ENCODE assay signal across 8 mouse cellular contexts in the genomic region with DNA sequence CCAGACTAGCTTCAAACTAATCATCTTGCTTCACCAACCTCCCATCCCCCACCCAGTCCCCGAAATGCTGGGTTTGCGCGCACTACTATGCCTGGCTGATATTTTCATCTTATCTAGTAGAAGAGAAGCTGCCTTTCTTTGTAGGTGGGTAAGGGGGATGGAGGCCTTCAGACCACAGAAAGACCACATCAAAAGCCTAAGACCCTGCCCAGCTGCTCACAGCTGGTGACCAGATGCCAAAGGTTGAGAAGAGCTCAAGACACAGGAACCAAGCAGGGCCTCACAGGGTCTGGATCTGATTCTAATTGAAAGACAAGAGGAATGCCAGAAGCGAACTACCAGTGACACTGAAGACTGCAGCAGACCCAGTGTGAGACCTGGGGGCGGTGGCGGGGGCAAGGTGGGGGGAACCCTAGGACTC. TPM values are rescaled to one million over a fixed set of nuclear protein-coding genes. Genes with fewer than 3 reads are reported as not detected.
DNase-seq lines count a peak whose midpoint lies in the region; ATAC-seq and TF ChIP-seq lines count a peak whose summit lies in the region.

No protein-coding gene starts in this region.

- 0 out of 2 replicates have a peak, but pooled peaks have one; percentile 0 for ATAC-seq in hindbrain, embryonic 11.5 days (ENCODE audit: low FRiP score)

- no peak for TF ChIP-seq CTCF in layer of hippocampus, adult 2 months (conservative IDR thresholded peaks at IDR 0.05)

- DNase-seq in layer of hippocampus, adult 2 months (ENCODE audit: low spot score in 2 of 2), result no peak
- DNase-seq in layer of hippocampus, postnatal 14 days (ENCODE audit: low spot score in 2 of 2), result no peak
- DNase-seq in hindbrain, embryonic 11.5 days (ENCODE audit: low spot score), result peak; percentile 56
- DNase-seq in mesoderm, embryonic 11.5 days (ENCODE audit: low read depth, low spot score), result peak; percentile 80
- DNase-seq in right cerebral cortex, adult 2 months (ENCODE audit: low spot score in 2 of 2), result no peak
- DNase-seq in right cerebral cortex, adult 18-20 months, result no peak
- no peak for DNase-seq in frontal cortex, postnatal 10 days (ENCODE audit: low spot score in 2 of 2)

- peaks cover 4% of the 10 kb centered on the region; the same call in 1 of the 2 replicates for H3K4me1 ChIP-seq in brown adipose tissue, adult 24 weeks (ENCODE audit: control insufficient read depth, insufficient read depth, insufficient read length, low read length)
- peaks cover 5% of the 10 kb centered on the region; the same call in 1 of the 2 replicates for H3K4me1 ChIP-seq in hindbrain, embryonic 11.5 days (replicated peaks; ENCODE audit: control insufficient read depth, insufficient read depth, low read length)

- no peaks in the 10 kb centered on the region for H3K36me3 ChIP-seq in hindbrain, embryonic 11.5 days (ENCODE audit: control insufficient read depth, insufficient read depth, low read length)

- H3K27me3 ChIP-seq in hindbrain, embryonic 11.5 days (ENCODE audit: control insufficient read depth, insufficient read depth, low read length), result no peaks in the 10 kb centered on the region

- peak overlapping the region; percentile 90 for H3K4me3 ChIP-seq in layer of hippocampus, adult 2 months
- peak overlapping the region; percentile 92 for H3K4me3 ChIP-seq in brown adipose tissue, adult 24 weeks (ENCODE audit: insufficient read depth, low read depth, low read length)
- H3K4me3 ChIP-seq in hindbrain, embryonic 11.5 days (ENCODE audit: low read depth, low read length), result peak overlapping the region; percentile 77

- peak overlapping the region; percentile 64 for H3K4me2 ChIP-seq in hindbrain, embryonic 11.5 days (replicated peaks; ENCODE audit: low read depth, low read length)

- 25% methylated on average over 6 of the region's 6 CpGs for WGBS in hindbrain, embryonic 11.5 days

- H3K27ac ChIP-seq in layer of hippocampus, adult 2 months, result peak overlapping the region; percentile 100
- no peak overlapping the region for H3K27ac ChIP-seq in brown adipose tissue, adult 24 weeks (replicated peaks; ENCODE audit: low read depth, low read length)
- peak overlapping the region; percentile 93 for H3K27ac ChIP-seq in hindbrain, embryonic 11.5 days (ENCODE audit: low read depth, low read length)

- H3K9me3 ChIP-seq in hindbrain, embryonic 11.5 days (ENCODE audit: control insufficient read depth, low read length), result no peaks in the 10 kb centered on the region

- peak overlapping the region; percentile 93 for H3K9ac ChIP-seq in hindbrain, embryonic 11.5 days (ENCODE audit: low read depth, low read length)

RNA-seq across cellular contexts. Expression of gene Dennd6b, which starts 1.0 kb away (rescaled TPM):
- 10 to 100 TPM; 39.6 to 41.5 TPM for total RNA-seq in layer of hippocampus, adult 2 months (2021)
- total RNA-seq in layer of hippocampus, postnatal 14 days (2021), result 10 to 100 TPM; 29.9 to 35.5 TPM
- 1.8 and 2.2 TPM in 2 replicates for polyA plus RNA-seq in brown adipose tissue, adult 24 weeks (2012; ENCODE audit: insufficient read depth, insufficient read length, missing spikeins)
- 28.3 and 31.2 TPM in 2 replicates for polyA plus RNA-seq in hindbrain, embryonic 11.5 days (2014; fragmentation: Nextera tagmentation; extraction: Ambion mirVana)

RNA-seq across cellular contexts. Expression of gene Plxnb2, which starts 14.7 kb away (rescaled TPM):
- 10 to 100 TPM; 49.7 to 59.1 TPM for total RNA-seq in layer of hippocampus, adult 2 months (2021)
- total RNA-seq in layer of hippocampus, postnatal 14 days (2021), result 10 to 100 TPM; 60.1 to 74.0 TPM
- polyA plus RNA-seq in brown adipose tissue, adult 24 weeks (2012; ENCODE audit: insufficient read depth, insufficient read length, missing spikeins), result 5.4 and 7.5 TPM in 2 replicates
- 97.4 and 104 TPM in 2 replicates for polyA plus RNA-seq in hindbrain, embryonic 11.5 days (2014; fragmentation: Nextera tagmentation; extraction: Ambion mirVana)

RNA-seq across cellular contexts. Expression of gene Ppp6r2, which starts 16.1 kb away (rescaled TPM):
- 100 to 1,000 TPM; 170 to 172 TPM for total RNA-seq in layer of hippocampus, adult 2 months (2021)
- 100 to 1,000 TPM; 157 to 167 TPM for total RNA-seq in layer of hippocampus, postnatal 14 days (2021)
- polyA plus RNA-seq in brown adipose tissue, adult 24 weeks (2012; ENCODE audit: insufficient read depth, insufficient read length, missing spikeins), result 23.0 and 25.7 TPM in 2 replicates
- polyA plus RNA-seq in hindbrain, embryonic 11.5 days (2014; fragmentation: Nextera tagmentation; extraction: Ambion mirVana), result 42.1 and 46.0 TPM in 2 replicates

RNA-seq across cellular contexts. Expression of gene Mapk11, which starts 45.8 kb away (rescaled TPM):
- 10 to 100 TPM; 21.6 to 25.8 TPM for total RNA-seq in layer of hippocampus, adult 2 months (2021)
- 10 to 100 TPM; 23.2 to 24.9 TPM for total RNA-seq in layer of hippocampus, postnatal 14 days (2021)
- 1.1 and 2.5 TPM in 2 replicates for polyA plus RNA-seq in brown adipose tissue, adult 24 weeks (2012; ENCODE audit: insufficient read depth, insufficient read length, missing spikeins)
- polyA plus RNA-seq in hindbrain, embryonic 11.5 days (2014; fragmentation: Nextera tagmentation; extraction: Ambion mirVana), result 38.5 and 40.4 TPM in 2 replicates

RNA-seq across cellular contexts. Expression of gene Mapk12, which starts 54.8 kb away (rescaled TPM):
- 1 to 10 TPM; 4.4 to 5.6 TPM for total RNA-seq in layer of hippocampus, adult 2 months (2021)
- total RNA-seq in layer of hippocampus, postnatal 14 days (2021), result 1 to 10 TPM; 3.5 to 5.4 TPM
- polyA plus RNA-seq in brown adipose tissue, adult 24 weeks (2012; ENCODE audit: insufficient read depth, insufficient read length, missing spikeins), result 6.6 and 7.5 TPM in 2 replicates
- polyA plus RNA-seq in hindbrain, embryonic 11.5 days (2014; fragmentation: Nextera tagmentation; extraction: Ambion mirVana), result 16.5 and 17.8 TPM in 2 replicates

Comparison
In these comparisons a context has a peak if more than half of its experiments do, and no peak if none do; other contexts are left out.
1. DNase-seq: peak in hindbrain, embryonic 11.5 days (single experiment) and mesoderm, embryonic 11.5 days (single experiment); none in layer of hippocampus, adult 2 months (0 of 2), layer of hippocampus, postnatal 14 days (0 of 2), right cerebral cortex, adult 2 months (0 of 2), right cerebral cortex, adult 18-20 months (single experiment) and frontal cortex, postnatal 10 days (0 of 2).
2. Peak in every context shown above with its lines, with median percentiles within 50 percentile points of each other: H3K4me3 ChIP-seq.